Mouse (Mus musculus): ENCODE data around the gene Prkcg. TPM values are rescaled to one million over a fixed set of nuclear protein-coding genes. Genes with fewer than 3 reads are reported as not detected.
A peak's percentile ranks its signal among the peaks of the same experiment; 100 is the strongest.

Gene Prkcg
- total RNA-seq, 1 experiment from 2014 or later, result 2.3 TPM

DNA sequence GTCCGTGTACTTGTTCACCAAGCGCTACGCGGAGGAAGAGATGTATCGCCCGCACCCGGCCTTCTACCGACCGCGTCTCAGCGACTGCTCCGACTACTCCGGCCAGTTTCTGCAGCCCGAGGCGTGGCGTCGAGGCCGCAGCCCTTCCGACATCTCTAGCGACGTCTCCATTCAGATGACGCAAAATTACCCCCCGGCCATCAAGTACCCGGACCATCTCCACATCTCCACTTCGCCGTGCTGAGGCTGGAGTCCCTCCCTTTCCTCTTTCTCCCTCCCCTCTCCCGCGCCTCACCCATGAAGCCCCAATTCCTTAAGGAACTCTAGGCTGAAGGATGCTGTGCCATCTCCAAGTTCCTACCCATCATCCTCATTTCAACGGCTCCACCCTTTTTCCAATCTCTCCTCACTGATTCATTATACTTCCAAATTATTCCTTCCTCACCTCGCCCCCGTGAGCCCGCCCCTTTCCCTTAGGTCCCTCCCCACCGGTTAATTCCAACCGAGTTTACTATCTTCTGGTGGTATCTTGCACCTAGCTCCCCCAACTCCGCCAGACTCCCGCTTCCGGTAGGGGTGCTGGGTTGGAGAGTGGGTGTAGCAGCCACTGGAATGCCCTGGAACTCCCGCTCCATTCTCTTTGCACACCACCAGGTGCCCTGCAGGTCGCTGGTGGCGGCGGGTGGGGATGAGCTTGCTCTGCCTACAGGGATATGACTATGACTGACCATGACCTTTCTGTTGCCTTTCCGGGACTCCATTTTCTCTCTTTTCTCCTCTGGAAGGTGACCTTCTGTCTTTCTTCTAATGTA lies 77.9 kb downstream of the Prkcg start:
- peak; percentile 44 for DNase-seq

DNA sequence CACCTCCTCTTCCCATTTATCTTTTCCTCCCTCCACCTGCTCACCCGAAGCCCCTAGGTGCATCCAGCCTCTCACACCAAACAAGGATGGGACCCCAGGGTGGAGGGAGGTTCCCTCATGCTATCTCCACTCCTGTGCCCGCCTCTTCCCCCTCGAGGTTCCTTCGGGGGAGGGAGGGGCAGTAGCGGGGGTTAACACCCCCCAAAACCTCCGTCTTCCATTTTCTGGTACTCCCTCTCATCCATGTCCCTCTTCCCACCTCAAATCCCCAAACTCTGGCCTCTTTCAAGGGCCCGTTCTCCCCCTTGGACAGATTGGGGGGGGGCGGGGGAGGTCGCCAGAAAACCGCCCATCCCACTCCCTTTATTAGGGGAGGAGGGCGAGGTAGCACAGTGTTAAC lies 78.6 kb downstream of the Prkcg start:
- no peak for DNase-seq

DNA sequence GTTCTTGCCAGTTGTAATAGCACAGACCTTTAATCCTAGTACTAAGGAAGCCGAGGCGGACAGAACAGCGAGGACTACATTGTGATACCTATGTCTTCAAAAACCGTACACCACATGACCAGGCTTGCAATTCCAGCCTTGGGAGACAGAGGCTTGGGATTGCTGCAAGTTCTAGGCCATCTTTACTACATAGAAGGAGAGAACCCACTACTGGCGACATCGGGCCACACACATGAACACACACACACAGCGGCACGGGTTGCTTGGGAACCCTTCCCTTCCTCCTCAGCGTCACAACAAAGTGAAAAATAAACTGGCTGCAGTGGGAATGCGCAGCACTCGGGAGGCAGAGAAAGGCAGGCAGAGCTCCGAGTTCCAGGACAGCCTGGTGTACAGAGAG lies 79.3 kb downstream of the Prkcg start:
- no peak for DNase-seq

DNA sequence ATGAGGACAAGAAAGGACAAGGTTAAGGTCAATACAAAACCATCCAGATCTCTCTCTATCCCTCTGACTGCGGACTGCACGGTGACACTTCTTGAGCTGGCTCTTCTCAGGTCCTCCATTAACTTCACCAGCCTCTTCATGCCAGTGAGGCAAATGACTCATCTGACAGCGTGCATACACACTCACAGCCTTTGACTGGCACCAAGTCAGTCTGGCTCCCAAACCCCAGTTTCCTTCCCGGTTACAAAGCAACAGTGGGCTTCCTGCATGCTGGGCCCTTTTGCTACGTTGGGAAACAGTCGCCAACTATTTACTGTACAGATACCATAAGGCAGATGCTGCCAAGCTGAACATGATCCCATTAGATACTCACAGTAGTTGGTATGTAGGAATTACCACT lies 80.2 kb downstream of the Prkcg start:
- DNase-seq, result no peak

DNA sequence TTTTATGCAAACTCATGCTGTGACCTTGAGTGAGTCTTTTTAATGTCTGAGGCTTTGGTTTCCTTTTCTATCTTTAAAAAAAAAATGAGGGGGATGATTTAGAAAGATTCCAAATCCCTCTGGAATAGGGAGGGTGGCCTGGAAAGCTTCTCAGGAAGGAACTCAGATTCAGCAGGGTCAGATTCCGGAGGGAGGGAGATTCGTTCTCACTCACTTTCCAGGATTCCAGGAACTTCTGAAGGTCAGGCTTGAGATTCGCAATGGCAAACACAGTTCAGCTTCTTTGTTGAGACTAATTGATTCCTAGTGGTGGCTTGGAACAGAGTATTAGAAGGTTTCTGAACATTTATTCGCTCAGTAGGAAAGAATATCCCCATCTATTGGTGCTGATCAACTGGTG lies 81.4 kb downstream of the Prkcg start:
- no peak for DNase-seq

DNA sequence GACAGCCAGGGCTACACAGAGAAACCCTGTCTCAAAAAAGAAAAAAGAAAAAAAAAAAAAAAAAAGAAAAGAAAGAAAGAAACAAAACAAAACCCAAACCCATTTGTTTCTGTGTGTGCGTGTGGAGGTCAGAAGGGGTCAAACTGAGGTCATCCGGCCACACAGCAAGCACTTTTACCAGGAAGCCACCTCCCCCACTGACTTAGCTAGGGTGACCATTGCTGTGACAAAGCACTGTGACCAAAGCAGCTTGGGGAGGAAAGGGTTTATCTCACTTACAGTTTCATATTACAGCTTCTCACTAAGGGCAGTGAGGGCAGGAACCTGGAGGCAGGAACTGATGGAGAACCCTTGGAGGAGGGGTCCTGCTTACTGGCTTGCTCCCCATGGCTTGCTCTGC lies 83.4 kb downstream of the Prkcg start:
- DNase-seq, result no peak

DNA sequence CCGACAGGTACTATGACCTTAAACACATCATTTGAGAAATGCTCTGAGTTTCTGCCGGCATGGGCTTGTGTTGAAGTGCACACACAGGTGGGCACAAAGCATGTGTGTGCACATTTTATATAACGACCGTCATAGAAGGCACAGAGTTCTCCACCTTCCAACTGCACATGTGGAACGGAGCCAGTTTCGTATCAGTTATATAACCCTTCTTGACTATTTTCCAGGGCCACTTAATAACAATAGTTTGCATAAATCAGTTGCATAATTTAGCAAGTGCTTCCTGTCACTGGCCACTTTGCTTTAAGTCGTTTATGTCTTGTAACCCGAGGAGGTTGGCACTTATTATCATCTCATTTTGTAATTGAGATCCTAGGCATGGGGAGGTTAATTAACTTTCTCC lies 84.8 kb downstream of the Prkcg start:
- DNase-seq, result no peak

DNA sequence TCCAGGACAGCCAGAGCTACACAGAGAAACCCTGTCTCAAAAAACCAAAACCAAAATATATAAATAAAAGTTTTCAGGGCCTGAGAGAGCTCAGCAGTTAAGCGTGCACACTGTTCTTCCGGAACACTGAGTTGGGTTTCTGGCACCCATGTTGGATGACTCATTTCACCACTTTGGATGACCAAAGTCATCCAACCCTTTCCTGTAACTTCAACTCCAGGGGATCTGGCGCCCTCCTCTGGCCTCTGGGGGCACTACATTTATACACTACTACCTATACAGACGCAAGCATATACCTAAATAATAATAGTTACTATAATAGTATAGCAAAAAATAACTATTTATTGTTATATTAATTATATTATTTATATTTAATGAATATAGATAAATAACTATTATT lies 87.9 kb downstream of the Prkcg start:
- DNase-seq, result peak; percentile 88

Other genes with a start within 250 kb of the Prkcg start
- not detected in 2 replicates for gene AU018091, start 120.0 kb upstream of the Prkcg start, total RNA-seq (2021)
- gene Nlrp12, start 39.4 kb upstream of the Prkcg start, total RNA-seq (2021), result 0.15 TPM in 1 of 2 replicates, not detected in the other
- 94.6 and 99.3 TPM in 2 replicates for gene Myadm, start 99 bp upstream of the Prkcg start, total RNA-seq (2021)
- gene Cacng7, start 43.8 kb downstream of the Prkcg start, total RNA-seq (2021), result 7.3 and 10.9 TPM in 2 replicates
- gene Cacng8, start 101.5 kb downstream of the Prkcg start, total RNA-seq (2021), result 2.8 and 4.3 TPM in 2 replicates
- not detected in 2 replicates for gene Cacng6, start 135.0 kb downstream of the Prkcg start, total RNA-seq (2021)
- gene Tarm1, start 213.4 kb downstream of the Prkcg start, total RNA-seq (2021), result 2.8 and 3.4 TPM in 2 replicates